Mouse (Mus musculus): ENCODE results near the gene Sbk1. TPM values are rescaled to one million over a fixed set of nuclear protein-coding genes. Genes with fewer than 3 reads are reported as not detected.
A peak's percentile ranks its signal among the peaks of the same experiment; 100 is the strongest.

The Sbk1 gene
- polyA plus RNA-seq, 1 experiment from 2014 or later, result 16.8 TPM

DNA sequence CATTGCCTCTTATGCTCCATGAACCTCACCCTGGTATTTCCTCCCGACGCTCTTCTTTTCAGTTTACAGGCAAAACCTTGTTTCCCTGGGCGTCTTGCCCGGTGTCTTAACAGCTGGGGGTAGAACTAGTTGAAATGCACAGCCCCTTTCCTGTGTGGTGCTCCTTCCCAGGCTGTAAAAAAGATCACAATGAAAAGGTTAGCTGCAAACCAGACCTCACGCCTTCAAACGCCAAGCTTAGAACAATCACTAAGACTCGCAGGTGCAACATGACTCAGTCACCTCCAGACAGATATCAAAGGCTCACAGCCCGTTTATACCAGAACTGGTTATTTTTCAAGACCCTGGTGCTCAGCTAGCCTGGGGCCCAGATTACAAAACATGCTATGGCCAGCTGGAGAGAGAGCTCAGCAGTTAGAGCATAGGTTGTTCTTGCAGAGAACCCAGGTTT lies 67.1 kb downstream of the Sbk1 start:
- Histone ChIP-seq H3K27ac (replicated peaks in 1 of 2; ENCODE audit: control insufficient read depth in 1 of 2, insufficient read depth in 1 of 2, low read depth in 2 of 2, low read length in 2 of 2) (peak overlapping the region; percentile 19 to 45), H3K36me3 (ENCODE audit: control insufficient read depth, insufficient read depth, low read length) (no peaks in the 10 kb centered on the region), H3K9ac (ENCODE audit: low read length) (no peak overlapping the region), H3K4me1 (ENCODE audit: control insufficient read depth in 2 of 2, insufficient read depth in 2 of 2, low read length in 2 of 2) (peaks cover 6 to 13% of the 10 kb centered on the region in 2 experiments), H3K27me3 (ENCODE audit: control insufficient read depth, insufficient read depth, low read length) (no peaks in the 10 kb centered on the region), H3K9me3 (ENCODE audit: control insufficient read depth, low read length) (no peaks in the 10 kb centered on the region), H3K4me3 (ENCODE audit: control insufficient read depth in 1 of 2, insufficient read depth in 1 of 2, low read depth in 1 of 2, low read length in 2 of 2) (no peak overlapping the region), H3K4me2 (ENCODE audit: low read length) (no peak overlapping the region)
- ATAC-seq (ENCODE audit: insufficient number of reproducible peaks, insufficient read depth, low FRiP score, low read depth), result no peak
- WGBS, result 66% methylated on average over 8 of the region's 8 CpGs

DNA sequence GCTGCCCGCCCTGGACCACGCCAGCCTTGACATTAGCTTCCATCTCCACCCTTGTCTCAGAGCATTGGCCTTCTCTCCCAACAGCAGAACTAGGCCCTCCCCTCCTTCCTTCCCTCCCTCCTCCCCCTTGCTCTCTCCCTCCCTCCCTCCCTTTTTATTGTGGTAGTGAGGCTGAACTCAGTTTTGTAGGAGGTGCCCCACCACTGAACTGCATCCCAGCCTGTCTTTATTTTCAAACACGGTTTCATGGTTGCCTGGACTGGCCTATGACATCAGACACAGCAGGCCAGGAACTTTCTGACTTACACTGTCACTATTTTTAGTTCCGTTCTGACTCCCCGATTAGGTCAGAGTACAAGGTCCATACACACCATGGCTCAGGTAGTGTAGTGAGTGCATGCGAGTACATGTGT lies 67.8 kb downstream of the Sbk1 start:
- H3K9ac ChIP-seq (ENCODE audit: low read length), result no peak overlapping the region
- no peaks in the 10 kb centered on the region for H3K27me3 ChIP-seq (ENCODE audit: control insufficient read depth, insufficient read depth, low read length)
- H3K4me1 ChIP-seq (ENCODE audit: control insufficient read depth in 2 of 2, insufficient read depth in 2 of 2, low read length in 2 of 2), result peaks cover 6 to 13% of the 10 kb centered on the region in 2 experiments
- peak overlapping the region; percentile 12 to 19; a peak in 1 of 4 replicates for H3K27ac ChIP-seq (replicated peaks in 1 of 2; ENCODE audit: control insufficient read depth in 1 of 2, insufficient read depth in 1 of 2, low read depth in 2 of 2, low read length in 2 of 2)
- 45% methylated on average over 6 of the region's 6 CpGs for WGBS
- no peak overlapping the region for H3K4me2 ChIP-seq (ENCODE audit: low read length)
- ATAC-seq (ENCODE audit: insufficient number of reproducible peaks, insufficient read depth, low FRiP score, low read depth), result no peak
- no peak overlapping the region for H3K4me3 ChIP-seq (ENCODE audit: control insufficient read depth in 1 of 2, insufficient read depth in 1 of 2, low read depth in 1 of 2, low read length in 2 of 2)
- H3K9me3 ChIP-seq (ENCODE audit: control insufficient read depth, low read length), result no peaks in the 10 kb centered on the region
- H3K36me3 ChIP-seq (ENCODE audit: control insufficient read depth, insufficient read depth, low read length), result no peaks in the 10 kb centered on the region

DNA sequence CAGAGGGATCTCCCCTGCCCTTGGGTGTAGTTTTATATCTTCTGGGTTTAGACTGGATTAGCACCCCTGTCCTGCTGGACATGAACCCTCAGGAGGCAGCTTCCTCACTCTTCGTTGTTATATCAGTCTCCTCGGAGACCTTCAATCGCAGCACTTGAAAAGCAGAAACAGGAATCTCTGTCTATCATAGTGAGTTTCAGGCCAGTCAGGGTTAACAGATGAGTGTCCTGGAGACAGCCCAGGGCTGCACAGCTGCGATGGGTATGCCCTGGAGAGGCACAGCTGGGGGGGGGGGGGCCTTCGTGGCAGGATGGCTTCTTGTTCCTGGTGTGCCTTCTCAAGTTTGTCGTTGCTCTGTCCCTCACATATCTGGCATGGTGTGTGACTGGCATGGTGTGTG lies 68.5 kb downstream of the Sbk1 start:
- Histone ChIP-seq H3K4me1 (ENCODE audit: control insufficient read depth in 2 of 2, insufficient read depth in 2 of 2, low read length in 2 of 2) (peaks cover 6 to 13% of the 10 kb centered on the region in 2 experiments), H3K4me2 (ENCODE audit: low read length) (no peak overlapping the region), H3K4me3 (ENCODE audit: control insufficient read depth in 1 of 2, insufficient read depth in 1 of 2, low read depth in 1 of 2, low read length in 2 of 2) (no peak overlapping the region), H3K36me3 (ENCODE audit: control insufficient read depth, insufficient read depth, low read length) (no peaks in the 10 kb centered on the region), H3K27me3 (ENCODE audit: control insufficient read depth, insufficient read depth, low read length) (no peaks in the 10 kb centered on the region), H3K9me3 (ENCODE audit: control insufficient read depth, low read length) (no peaks in the 10 kb centered on the region), H3K9ac (ENCODE audit: low read length) (no peak overlapping the region), H3K27ac (replicated peaks in 1 of 2; ENCODE audit: control insufficient read depth in 1 of 2, insufficient read depth in 1 of 2, low read depth in 2 of 2, low read length in 2 of 2) (peak overlapping the region in 1 of 2 experiments; percentile 12; a peak in 1 of 4 replicates)
- no peak for ATAC-seq (ENCODE audit: insufficient number of reproducible peaks, insufficient read depth, low FRiP score, low read depth)
- 15% methylated on average over 6 of the region's 6 CpGs for WGBS

Other genes starting within 250 kb of the Sbk1 start
- gene Gsg1l, start 190.2 kb upstream of the Sbk1 start, polyA plus RNA-seq (2014; fragmentation: Nextera tagmentation; extraction: Ambion mirVana), result 10.1 and 10.5 TPM in 2 replicates
- gene Xpo6, start 72.1 kb upstream of the Sbk1 start, polyA plus RNA-seq (2014; fragmentation: Nextera tagmentation; extraction: Ambion mirVana), result 33.8 and 39.0 TPM in 2 replicates
- 3.3 and 3.4 TPM in 2 replicates for gene Lat, start 97.0 kb downstream of the Sbk1 start, polyA plus RNA-seq (2014; fragmentation: Nextera tagmentation; extraction: Ambion mirVana)
- 35.1 and 35.8 TPM in 2 replicates for gene Spns1, start 104.8 kb downstream of the Sbk1 start, polyA plus RNA-seq (2014; fragmentation: Nextera tagmentation; extraction: Ambion mirVana)
- gene Nfatc2ip, start 124.1 kb downstream of the Sbk1 start, polyA plus RNA-seq (2014; fragmentation: Nextera tagmentation; extraction: Ambion mirVana), result 1.3 and 2.0 TPM in 2 replicates
- not detected in 2 replicates for gene Cd19, start 142.3 kb downstream of the Sbk1 start, polyA plus RNA-seq (2014; fragmentation: Nextera tagmentation; extraction: Ambion mirVana)
- 19.6 and 19.8 TPM in 2 replicates for gene Rabep2, start 156.1 kb downstream of the Sbk1 start, polyA plus RNA-seq (2014; fragmentation: Nextera tagmentation; extraction: Ambion mirVana)
- 0.26 and 1.3 TPM in 2 replicates for gene Atp2a1, start 190.5 kb downstream of the Sbk1 start, polyA plus RNA-seq (2014; fragmentation: Nextera tagmentation; extraction: Ambion mirVana)
- gene Sh2b1, start 202.8 kb downstream of the Sbk1 start, polyA plus RNA-seq (2014; fragmentation: Nextera tagmentation; extraction: Ambion mirVana), result 35.6 and 39.0 TPM in 2 replicates
- 188 and 199 TPM in 2 replicates for gene Tufm, start 214.7 kb downstream of the Sbk1 start, polyA plus RNA-seq (2014; fragmentation: Nextera tagmentation; extraction: Ambion mirVana)
- 31.2 and 38.8 TPM in 2 replicates for gene Atxn2l, start 230.8 kb downstream of the Sbk1 start, polyA plus RNA-seq (2014; fragmentation: Nextera tagmentation; extraction: Ambion mirVana)